Mouse (Mus musculus): ENCODE measurements around the gene Susd1.

Susd1 gene

GRCm38 (mm10) chr4:59422025-59422783, 16.2 kb downstream of the Susd1 start:
- TF ChIP-seq CTCF (conservative IDR thresholded peaks at IDR 0.05; ENCODE audit: low read length) (no peak), NANOG (IDR thresholded peaks at IDR 0.05; ENCODE audit: borderline replicate concordance, low read length) (no peak), POU5F1 (IDR thresholded peaks at IDR 0.05; ENCODE audit: borderline replicate concordance, low read length) (no peak)
- H3K36me3 ChIP-seq (ENCODE audit: insufficient read depth, low read length) = no peaks in the 10 kb centered on the region

GRCm38 (mm10) chr4:59421369-59421746, 17.1 kb downstream of the Susd1 start:
- TF ChIP-seq POU5F1 (IDR thresholded peaks at IDR 0.05; ENCODE audit: borderline replicate concordance, low read length) = no peak
- no peak for TF ChIP-seq NANOG (IDR thresholded peaks at IDR 0.05; ENCODE audit: borderline replicate concordance, low read length)
- no peak for TF ChIP-seq CTCF (conservative IDR thresholded peaks at IDR 0.05; ENCODE audit: low read length)
- H3K27me3 ChIP-seq (ENCODE audit: insufficient read depth, low read length) = no peaks in the 10 kb centered on the region
- H3K36me3 ChIP-seq (ENCODE audit: insufficient read depth, low read length) = no peaks in the 10 kb centered on the region
- no peaks in the 10 kb centered on the region for H3K9me3 ChIP-seq (ENCODE audit: low read length)
- H3K4me1 ChIP-seq (replicated peaks; ENCODE audit: low read depth, low read length) = peaks cover 54% of the 10 kb centered on the region
- H3K4me3 ChIP-seq (replicated peaks; ENCODE audit: low read length) = no peak overlapping the region

More at GRCm38 (mm10) chr4:59422025-59422783, 16.2 kb downstream of the Susd1 start:
- H3K4me1 ChIP-seq (replicated peaks; ENCODE audit: low read depth, low read length) = peaks cover 54% of the 10 kb centered on the region
- H3K4me3 ChIP-seq (replicated peaks; ENCODE audit: low read length) = no peak overlapping the region
- no peaks in the 10 kb centered on the region for H3K9me3 ChIP-seq (ENCODE audit: low read length)
- H3K27me3 ChIP-seq (ENCODE audit: insufficient read depth, low read length) = no peaks in the 10 kb centered on the region

- Histone ChIP-seq H3K9me3 (ENCODE audit: low read length) (no peaks in the 10 kb centered on the region), H3K36me3 (ENCODE audit: insufficient read depth, low read length) (no peaks in the 10 kb centered on the region), H3K4me1 (replicated peaks; ENCODE audit: low read depth, low read length) (peaks cover 54% of the 10 kb centered on the region), H3K27me3 (ENCODE audit: insufficient read depth, low read length) (no peaks in the 10 kb centered on the region), H3K4me3 (replicated peaks; ENCODE audit: low read length) (no peak overlapping the region)
- TF ChIP-seq NANOG (IDR thresholded peaks at IDR 0.05; ENCODE audit: borderline replicate concordance, low read length) = no peak
- no peak for TF ChIP-seq POU5F1 (IDR thresholded peaks at IDR 0.05; ENCODE audit: borderline replicate concordance, low read length)
- no peak for TF ChIP-seq CTCF (conservative IDR thresholded peaks at IDR 0.05; ENCODE audit: low read length)
These were observed 17.6 kb downstream of the Susd1 start for GRCm38 (mm10) chr4:59420695-59421368.

DNA sequence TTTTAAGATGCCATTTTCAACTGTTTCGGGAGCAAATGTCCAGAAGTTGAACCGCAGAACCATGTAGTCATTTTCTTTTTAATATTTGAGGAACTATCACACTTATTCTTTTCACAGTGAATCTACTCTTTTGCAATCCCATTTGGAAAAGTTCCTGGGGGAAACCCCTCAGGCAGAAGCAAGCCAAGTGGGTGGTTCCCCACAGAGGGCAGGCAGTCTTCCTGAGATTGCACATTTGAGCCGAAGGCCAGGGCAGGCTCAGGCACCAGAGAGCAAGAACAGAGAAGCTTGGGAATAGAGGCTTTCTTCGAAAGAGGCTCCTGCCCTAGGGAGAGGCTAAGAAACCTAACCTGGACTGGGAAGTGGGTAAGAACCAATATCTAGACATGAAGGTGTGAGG, 19.2 kb downstream of the Susd1 start:
- no peak overlapping the region for H3K4me3 ChIP-seq (replicated peaks; ENCODE audit: low read length)
- H3K9me3 ChIP-seq (ENCODE audit: low read length) = no peaks in the 10 kb centered on the region
- no peaks in the 10 kb centered on the region for H3K36me3 ChIP-seq (ENCODE audit: insufficient read depth, low read length)
- no peaks in the 10 kb centered on the region for H3K27me3 ChIP-seq (ENCODE audit: insufficient read depth, low read length)
- TF ChIP-seq POU5F1 (IDR thresholded peaks at IDR 0.05; ENCODE audit: borderline replicate concordance, low read length) = no peak
- TF ChIP-seq NANOG (IDR thresholded peaks at IDR 0.05; ENCODE audit: borderline replicate concordance, low read length) = no peak
- TF ChIP-seq CTCF (conservative IDR thresholded peaks at IDR 0.05; ENCODE audit: low read length) = no peak
- peaks cover 54% of the 10 kb centered on the region for H3K4me1 ChIP-seq (replicated peaks; ENCODE audit: low read depth, low read length)

DNA sequence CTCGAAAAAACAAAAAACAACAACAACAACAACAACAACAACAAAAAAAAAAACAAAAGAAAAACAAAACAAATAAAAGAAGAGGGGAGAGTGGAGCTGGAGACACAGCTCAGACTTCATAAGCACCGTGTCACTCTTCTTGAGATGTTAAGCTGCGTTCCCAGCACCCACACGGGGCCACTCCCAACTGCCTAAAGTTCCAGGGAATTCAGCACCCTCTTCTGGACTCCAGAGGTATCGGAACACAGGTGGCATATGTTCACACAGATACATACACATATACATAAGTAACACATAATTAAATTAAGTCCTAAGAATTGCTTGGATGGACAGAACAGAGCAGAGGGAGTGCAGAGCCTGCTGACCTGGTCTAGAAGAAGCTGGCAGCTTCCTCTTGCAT, 25.0 kb downstream of the Susd1 start:
- Histone ChIP-seq H3K36me3 (ENCODE audit: insufficient read depth, low read length) (no peaks in the 10 kb centered on the region), H3K9me3 (ENCODE audit: low read length) (no peaks in the 10 kb centered on the region), H3K4me3 (replicated peaks; ENCODE audit: low read length) (no peak overlapping the region), H3K27me3 (ENCODE audit: insufficient read depth, low read length) (no peaks in the 10 kb centered on the region), H3K4me1 (replicated peaks; ENCODE audit: low read depth, low read length) (peaks cover 7% of the 10 kb centered on the region)
- no peak for TF ChIP-seq POU5F1 (IDR thresholded peaks at IDR 0.05; ENCODE audit: borderline replicate concordance, low read length)
- no peak for TF ChIP-seq CTCF (conservative IDR thresholded peaks at IDR 0.05; ENCODE audit: low read length)
- no peak for TF ChIP-seq NANOG (IDR thresholded peaks at IDR 0.05; ENCODE audit: borderline replicate concordance, low read length)

- no peaks in the 10 kb centered on the region for H3K36me3 ChIP-seq (ENCODE audit: insufficient read depth, low read length)
These were observed 27.3 kb downstream of the Susd1 start for GRCm38 (mm10) chr4:59411153-59411552.

GRCm38 (mm10) chr4:59407766-59408165, 30.7 kb downstream of the Susd1 start:
- no peaks in the 10 kb centered on the region for H3K36me3 ChIP-seq (ENCODE audit: insufficient read depth, low read length)
- no peaks in the 10 kb centered on the region for H3K27me3 ChIP-seq (ENCODE audit: insufficient read depth, low read length)
- H3K9me3 ChIP-seq (ENCODE audit: low read length) = peaks cover 7% of the 10 kb centered on the region
- H3K4me3 ChIP-seq (replicated peaks; ENCODE audit: low read length) = no peak overlapping the region
- H3K4me1 ChIP-seq (replicated peaks; ENCODE audit: low read depth, low read length) = peaks cover 20% of the 10 kb centered on the region
- no peak for TF ChIP-seq POU5F1 (IDR thresholded peaks at IDR 0.05; ENCODE audit: borderline replicate concordance, low read length)
- TF ChIP-seq NANOG (IDR thresholded peaks at IDR 0.05; ENCODE audit: borderline replicate concordance, low read length) = no peak
- no peak for TF ChIP-seq CTCF (conservative IDR thresholded peaks at IDR 0.05; ENCODE audit: low read length)

More at GRCm38 (mm10) chr4:59411153-59411552, 27.3 kb downstream of the Susd1 start:
- Histone ChIP-seq H3K9me3 (ENCODE audit: low read length) (no peaks in the 10 kb centered on the region), H3K4me1 (replicated peaks; ENCODE audit: low read depth, low read length) (peaks cover 10% of the 10 kb centered on the region), H3K4me3 (replicated peaks; ENCODE audit: low read length) (no peak overlapping the region), H3K27me3 (ENCODE audit: insufficient read depth, low read length) (no peaks in the 10 kb centered on the region)
- TF ChIP-seq POU5F1 (IDR thresholded peaks at IDR 0.05; ENCODE audit: borderline replicate concordance, low read length) (no peak), NANOG (IDR thresholded peaks at IDR 0.05; ENCODE audit: borderline replicate concordance, low read length) (no peak), CTCF (conservative IDR thresholded peaks at IDR 0.05; ENCODE audit: low read length) (no peak)

- Histone ChIP-seq H3K9me3 (ENCODE audit: low read length) (peaks cover 7% of the 10 kb centered on the region), H3K4me1 (replicated peaks; ENCODE audit: low read depth, low read length) (peaks cover 20% of the 10 kb centered on the region), H3K4me3 (replicated peaks; ENCODE audit: low read length) (no peak overlapping the region), H3K36me3 (ENCODE audit: insufficient read depth, low read length) (no peaks in the 10 kb centered on the region), H3K27me3 (ENCODE audit: insufficient read depth, low read length) (no peaks in the 10 kb centered on the region)
- TF ChIP-seq NANOG (IDR thresholded peaks at IDR 0.05; ENCODE audit: borderline replicate concordance, low read length) = no peak
- TF ChIP-seq POU5F1 (IDR thresholded peaks at IDR 0.05; ENCODE audit: borderline replicate concordance, low read length) = no peak
- TF ChIP-seq CTCF (conservative IDR thresholded peaks at IDR 0.05; ENCODE audit: low read length) = no peak
These were observed 34.1 kb downstream of the Susd1 start for GRCm38 (mm10) chr4:59404375-59404774.
